Mouse (Mus musculus) T-helper 1 cell (primary cell): ENCODE data around the gene Col15a1.

Experiments used
- in situ Hi-C: fragments of 300-600 bp; cut with MboI, MseI; formaldehyde crosslinking; loops from one replicate; pipeline ENCODE4 v1.15.1; 2025; ENCODE audit warnings: high pct_unique_total_duplicates

Col15a1 gene

DNA sequence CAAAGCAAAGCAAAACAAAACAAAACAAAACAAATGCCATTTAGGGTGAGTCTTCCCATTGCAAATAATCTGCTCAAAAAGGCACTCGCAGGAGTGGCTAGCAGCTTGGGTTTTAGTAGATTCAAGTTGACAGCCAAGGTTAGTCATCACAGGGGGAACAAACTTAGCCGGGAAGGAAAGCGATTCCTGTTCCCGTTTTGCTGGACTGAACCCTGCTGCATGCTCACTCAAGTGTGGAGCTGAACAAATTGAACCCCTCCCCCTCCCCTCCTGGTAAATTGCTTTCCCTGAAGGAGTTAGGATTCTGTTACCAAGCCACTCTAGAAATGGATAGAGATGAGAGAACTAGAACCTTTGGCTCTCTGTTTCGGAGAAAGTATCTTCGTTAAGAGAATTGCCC lies 141.8 kb downstream of the Col15a1 start:
- in situ Hi-C loops = loop anchor here (5.0 kb wide), 1 partner anchor 97 kb away; no protein-coding TSS in a partner anchor

DNA sequence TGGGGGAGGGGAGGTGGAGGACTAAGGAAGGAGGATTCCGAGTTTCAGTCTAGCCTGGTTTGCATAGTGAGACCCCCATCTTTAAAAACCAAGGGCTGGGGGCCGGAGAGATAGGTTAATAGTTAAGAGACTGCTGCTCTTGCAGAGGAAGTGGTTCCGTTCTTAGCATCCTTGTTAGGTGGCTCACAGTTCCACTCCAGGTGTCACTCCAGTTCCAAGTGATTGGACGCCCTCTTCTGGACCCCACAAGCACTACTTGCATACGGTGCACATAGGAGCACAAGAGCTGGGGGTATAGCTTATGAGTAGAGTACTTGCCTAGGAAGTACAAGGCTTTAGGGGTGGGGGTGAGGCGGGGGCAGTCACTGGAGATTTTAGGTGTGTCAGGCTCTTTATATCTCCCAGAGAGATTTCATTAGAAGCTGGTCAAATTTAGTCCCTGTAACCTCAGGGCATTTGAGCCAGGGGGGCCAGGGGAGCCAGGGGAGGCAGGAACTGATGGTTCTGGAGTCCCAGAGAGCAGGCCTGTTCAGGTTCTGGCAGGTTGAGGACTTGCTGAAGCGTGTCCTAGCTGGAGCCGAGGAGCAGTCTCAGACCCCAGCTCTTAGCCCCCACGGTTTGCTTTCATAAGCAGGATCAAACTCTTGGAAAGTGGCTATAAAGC lies 143.6 kb downstream of the Col15a1 start:
- in situ Hi-C loops = loop anchor here (5.0 kb wide), 1 partner anchor 99 kb away; no protein-coding TSS in a partner anchor

DNA sequence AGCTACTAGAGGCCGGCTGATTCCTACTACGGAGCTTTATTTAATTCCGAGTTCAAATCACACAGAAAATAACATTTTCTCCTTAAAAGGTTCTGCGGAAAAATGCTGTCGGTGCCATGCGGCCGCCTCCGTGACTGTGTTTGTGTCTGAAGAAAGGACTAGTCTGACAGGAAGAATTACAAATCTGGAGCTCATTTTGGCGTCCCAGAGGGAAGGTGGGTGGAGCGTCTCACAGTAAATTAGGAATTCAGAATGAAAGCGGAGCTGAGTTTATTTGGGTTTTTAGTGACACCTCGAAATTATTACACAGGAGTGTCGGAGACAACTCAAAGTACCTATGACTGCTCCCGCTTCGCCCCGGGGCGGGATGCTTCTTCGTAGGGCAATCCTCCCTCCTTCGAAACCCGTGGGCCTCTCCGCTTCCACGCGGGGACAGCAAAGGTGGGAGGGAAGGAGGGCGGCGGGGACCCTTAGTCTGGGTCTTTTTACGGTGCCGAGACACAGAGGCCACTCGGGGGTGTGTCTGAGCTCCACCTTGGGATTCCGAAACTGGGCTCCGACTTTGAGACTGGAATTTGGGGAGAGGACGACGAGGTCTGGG lies 144.2 kb downstream of the Col15a1 start:
- in situ Hi-C loops = loop anchor here (5.0 kb wide), 1 partner anchor 100 kb away; no protein-coding TSS in a partner anchor

DNA sequence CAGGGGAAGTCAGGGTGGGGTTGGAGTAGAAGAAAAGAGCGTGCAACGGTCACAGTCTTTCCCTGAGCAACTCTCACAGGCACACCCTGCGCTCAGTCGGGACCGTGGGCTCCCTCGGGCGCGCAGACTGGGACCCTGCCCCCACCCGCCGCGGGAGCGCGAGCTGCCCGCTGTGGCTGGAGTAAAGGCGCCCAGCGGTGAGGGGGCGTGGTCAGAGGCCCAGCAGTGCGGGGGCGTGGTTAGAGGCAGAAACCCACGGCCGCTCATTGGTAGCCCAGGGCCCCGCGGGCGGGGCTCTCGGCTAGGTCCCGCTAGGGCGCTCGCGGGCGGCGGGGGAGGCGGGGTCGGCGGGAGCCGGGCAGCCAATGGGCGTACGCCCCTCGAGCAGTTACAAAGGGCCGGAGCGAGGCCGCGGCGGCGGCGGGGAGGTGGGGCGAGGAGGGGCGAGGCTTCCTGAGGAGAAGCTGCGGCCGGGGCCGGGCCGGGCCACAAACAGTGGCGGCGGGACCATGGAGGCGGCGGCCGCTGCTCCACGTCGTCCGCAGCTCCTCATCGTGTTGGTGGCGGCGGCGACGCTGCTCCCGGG lies 144.9 kb downstream of the Col15a1 start, which contains the start of gene Tgfbr1:
TSS of gene Tgfbr1 (plus strand) at position 420 of the 586 bp plus-strand sequence.
- in situ Hi-C loops = loop anchor here (5.0 kb wide), 1 partner anchor 101 kb away; no protein-coding TSS in a partner anchor

DNA sequence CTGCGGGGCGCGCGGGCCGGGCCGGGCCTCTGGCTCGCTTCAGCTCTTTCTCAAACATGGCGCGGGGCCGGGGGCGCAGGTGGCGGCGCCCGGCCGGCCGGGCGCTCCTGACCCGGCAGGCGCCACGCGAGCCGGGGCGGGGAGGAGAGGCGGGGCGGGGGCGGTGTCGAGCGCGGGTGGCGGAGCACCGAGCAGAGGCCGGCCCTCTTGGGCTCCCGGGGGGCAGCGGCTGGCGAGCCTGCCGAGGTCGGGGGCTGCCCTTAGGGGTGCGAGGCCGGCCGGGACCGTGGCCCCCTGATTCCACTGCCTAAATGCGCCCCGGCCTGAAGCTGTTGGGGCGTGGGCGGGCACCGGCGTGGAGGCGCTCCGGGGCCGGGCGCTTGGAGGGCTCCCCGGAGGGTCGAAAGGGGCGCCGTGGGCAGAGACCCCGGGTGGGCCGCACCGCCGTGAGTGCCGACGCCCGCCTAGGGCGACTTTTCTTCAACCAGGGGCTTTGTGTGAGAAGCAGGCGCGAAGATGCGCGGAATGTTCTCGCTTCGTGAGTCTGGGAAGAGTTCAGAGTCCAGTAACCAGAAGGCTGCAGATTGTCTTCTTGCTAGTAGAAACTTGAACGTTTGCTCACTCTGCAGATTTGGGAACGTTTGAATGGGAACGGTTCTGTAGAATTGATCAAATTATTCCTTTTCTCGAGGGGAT lies 145.6 kb downstream of the Col15a1 start:
- in situ Hi-C loops = loop anchor here (5.0 kb wide), 1 partner anchor 101 kb away; no protein-coding TSS in a partner anchor

DNA sequence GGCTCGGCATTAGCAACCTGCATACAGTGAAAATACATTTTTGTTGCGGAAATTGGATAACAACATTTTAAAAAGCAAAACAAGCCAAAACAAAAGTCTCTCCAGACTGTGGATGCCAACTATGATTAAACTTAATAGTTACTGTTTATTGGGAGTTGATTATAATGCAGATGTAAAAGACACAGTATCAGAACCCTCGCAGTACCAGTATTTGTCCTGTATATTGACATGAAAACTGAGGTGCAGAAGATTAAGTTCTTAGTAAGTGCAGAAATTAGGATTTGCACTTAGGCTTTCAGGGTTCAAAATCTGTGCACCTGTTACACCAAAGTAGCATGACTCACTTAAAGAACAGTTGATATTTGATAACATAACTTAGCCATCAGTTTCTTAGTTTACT lies 146.3 kb downstream of the Col15a1 start:
- in situ Hi-C loops = loop anchor here (5.0 kb wide), 1 partner anchor 102 kb away; no protein-coding TSS in a partner anchor

DNA sequence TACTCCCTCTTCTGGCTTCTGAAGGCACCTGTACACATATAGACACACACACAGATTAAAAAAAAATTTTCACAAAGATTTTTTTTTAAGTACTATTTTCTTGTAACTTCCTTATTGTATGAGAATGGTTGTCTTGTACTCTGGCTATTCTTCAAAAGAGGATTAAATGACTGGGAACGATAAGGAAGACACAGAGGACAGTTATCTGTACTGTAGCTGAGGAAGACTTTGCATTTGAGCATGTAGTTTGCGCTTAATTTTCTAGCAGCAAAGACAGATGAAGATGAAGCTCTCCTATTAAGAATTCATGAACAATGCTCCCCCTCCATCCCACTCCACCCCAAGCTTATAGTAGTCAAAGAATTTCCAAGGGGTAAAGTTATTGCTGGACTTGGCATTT lies 154.7 kb downstream of the Col15a1 start:
- in situ Hi-C loops = no loop called here
